Mouse (Mus musculus): ENCODE data around the gene Oaz3.
A peak's percentile ranks its signal among the peaks of the same experiment; 100 is the strongest.

Oaz3 gene

GRCm38 (mm10) chr3:94456529-94457000, 12.8 kb upstream of the Oaz3 start:
- peak; percentile 84 for DNase-seq

DNA sequence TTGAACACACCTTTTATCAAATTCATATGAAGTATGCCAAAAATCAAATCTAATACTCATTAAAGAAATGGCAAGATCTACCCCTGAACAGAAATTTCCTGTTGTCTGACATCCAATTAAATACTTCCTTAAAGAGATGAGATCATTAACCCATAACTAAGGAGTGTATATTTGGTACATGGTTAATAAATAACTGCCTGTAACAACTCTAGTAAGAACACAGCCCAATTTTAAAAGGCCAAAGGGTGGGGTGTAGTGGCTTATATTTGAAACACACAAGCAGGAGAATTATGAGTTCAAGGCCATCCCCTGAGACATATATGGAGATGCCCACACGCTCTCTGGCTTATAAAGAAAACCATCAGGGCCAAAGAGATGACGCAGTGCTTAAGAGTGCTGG, 5.7 kb upstream of the Oaz3 start:
- DNase-seq: no peak

DNA sequence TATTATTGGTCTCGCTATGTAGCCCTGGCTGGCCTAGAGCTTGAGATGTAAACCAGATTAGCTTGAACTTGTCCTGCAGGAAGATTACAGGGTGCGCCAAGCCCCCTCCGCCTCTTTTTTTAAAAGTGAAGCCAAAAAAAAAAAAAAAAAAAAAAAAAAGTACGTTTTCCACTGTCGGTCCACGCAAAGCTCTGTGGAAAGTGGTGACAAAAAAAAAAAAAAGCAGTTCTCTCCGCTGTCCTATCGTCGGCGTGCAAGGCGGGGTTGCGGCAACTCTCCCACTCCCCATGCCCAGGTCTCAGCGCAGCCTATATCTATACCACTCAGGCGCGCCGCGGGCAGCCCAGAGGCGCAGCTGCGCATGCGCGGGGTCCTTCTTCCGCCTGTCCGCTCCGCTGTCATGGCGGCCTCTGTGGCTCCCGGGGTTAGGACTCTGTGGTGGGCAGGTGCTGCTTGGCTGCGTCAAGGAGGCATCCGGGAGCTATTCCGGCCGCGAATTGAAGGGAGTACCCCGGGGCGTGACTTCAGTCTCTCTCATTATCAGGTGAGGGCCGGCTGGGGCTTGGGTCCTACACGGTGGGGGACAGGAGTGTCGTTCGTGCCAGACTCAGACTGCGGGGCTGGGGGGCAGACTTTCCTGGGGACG, 641 bp downstream of the Oaz3 start, which contains the start of gene Mrpl9:
TSS of gene Mrpl9 (plus strand) at position 368 of the 646 bp plus-strand sequence.
- peak; percentile 93 for DNase-seq

- DNase-seq: no peak
Observed at GRCm38 (mm10) chr3:94441182-94441581, 2.5 kb downstream of the Oaz3 start.

DNA sequence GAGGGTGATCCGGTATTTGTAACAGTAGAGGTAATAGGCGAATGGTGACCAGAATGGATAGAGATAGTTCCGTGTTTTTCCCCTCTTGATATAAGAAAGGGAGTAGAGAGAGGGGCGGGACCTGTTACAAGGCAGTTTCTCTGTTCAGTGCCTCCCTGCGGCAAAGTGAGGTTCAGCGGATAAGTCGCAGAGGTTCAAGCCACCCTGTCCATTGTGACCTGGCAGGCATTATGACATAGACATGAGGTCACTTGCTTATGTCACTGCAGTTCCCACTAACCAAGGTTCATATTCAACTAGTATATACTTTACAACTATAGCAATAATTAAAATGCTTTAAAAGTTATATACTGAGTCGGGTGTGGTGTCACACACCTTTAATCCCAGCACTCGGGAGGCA, 7.3 kb downstream of the Oaz3 start:
- no peak for DNase-seq

- no peak for DNase-seq
Observed at GRCm38 (mm10) chr3:94434305-94434704, 9.4 kb downstream of the Oaz3 start.

- DNase-seq: no peak
Observed at GRCm38 (mm10) chr3:94430980-94431379, 12.7 kb downstream of the Oaz3 start.

DNA sequence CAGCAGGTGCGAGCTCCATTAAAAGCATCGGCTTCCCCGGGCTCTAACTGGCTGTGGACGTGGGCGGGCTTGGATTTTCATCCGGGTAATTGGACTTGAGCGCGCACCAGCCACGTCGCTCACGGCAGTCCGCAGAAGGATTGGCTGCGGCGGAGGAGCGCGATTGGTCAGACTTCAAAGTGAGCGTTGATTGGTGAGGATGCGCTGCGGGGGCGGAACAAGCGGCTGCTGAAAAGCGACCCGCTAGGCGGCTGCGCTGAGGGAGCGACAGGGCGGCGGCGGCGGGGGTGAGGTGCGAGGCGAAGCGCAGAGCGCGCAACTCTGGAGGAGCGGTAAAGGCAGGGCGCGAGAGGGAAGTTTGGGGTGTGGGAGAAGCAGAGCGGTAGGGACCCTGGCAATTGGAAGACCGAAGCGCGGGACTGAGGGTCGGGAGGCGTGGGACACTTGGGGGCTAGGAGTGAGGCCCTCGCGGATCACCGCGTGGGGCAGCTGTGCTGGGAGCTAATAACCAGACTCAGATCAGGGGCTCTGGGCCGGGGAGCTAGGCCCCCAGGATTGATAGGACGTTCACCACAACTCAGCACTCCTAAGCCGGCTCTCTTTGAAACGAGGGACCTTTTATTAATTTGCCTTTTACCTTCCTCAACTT, 30.6 kb downstream of the Oaz3 start, which contains the start of gene Tdrkh:
TSS of gene Tdrkh (plus strand) at position 243 of the 649 bp plus-strand sequence.
- DNase-seq: peak; percentile 99

DNA sequence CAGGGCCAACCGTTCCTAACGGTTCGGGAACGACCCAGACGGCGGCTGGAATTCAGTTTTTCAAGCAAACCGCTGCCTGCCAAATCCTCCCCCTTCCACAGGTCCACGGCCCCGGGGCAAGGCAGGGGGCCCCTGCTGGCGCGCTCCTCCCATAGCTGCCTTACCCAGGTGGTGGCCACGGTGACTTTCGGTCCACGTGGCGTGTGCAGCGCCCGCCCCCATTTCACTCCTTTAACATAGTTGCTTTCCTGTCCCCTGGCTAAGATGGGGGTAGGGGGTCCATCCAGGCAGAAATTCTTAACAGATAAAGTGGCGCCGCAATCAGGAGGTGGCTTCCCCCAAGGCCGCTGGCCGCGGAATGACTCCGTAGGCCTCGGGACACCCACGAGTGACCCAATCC, 31.2 kb downstream of the Oaz3 start:
- DNase-seq: peak; percentile 30

GRCm38 (mm10) chr3:94405561-94405960, 38.2 kb downstream of the Oaz3 start:
- no peak for DNase-seq

DNA sequence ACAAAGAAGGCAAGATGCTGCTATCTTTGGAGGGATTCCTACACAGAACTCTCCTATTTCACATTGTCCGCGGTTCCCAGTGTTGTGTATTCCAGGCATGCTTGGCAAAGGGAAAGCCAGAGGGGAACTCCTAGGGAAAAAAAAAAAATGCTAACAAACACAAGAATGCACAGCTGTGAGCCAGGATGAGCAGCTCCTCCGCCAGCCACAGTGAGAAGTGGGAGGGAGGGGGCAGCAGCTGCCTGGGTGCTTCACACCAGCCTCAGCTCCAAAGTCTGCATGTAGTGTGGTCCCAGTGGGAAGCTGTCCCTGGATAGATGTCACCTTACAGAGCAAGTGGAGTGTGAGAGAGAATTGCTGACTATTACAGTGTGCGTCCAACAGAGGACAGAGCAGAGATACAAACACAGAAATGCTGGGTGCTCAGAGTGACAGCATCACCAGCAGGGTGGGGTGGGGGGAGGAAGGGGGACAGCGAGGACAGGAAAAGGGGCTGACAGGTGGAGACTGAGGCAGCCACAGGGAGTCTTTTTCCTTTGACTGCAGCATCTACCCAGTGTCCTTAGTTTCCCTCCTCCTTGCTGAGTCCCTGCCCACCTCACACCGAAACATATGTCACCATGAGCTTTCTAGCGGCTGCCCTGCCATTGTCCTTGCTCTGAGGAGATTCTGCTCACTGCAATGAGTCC, 39.2 kb downstream of the Oaz3 start:
- no peak for DNase-seq

DNA sequence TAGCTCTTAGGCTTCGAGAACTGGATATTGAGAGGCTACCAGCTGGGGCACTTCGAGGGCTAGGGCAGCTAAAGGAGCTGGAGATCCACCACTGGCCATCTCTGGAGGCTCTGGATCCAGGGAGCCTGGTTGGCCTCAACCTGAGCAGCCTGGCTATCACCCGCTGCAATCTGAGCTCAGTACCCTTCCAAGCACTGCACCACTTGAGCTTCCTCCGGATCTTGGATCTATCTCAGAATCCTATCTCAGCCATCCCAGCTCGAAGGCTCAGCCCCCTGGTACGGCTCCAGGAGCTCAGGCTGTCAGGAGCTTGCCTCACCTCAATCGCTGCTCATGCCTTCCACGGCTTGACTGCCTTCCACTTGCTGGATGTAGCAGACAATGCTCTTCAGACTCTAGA, 41.3 kb downstream of the Oaz3 start:
- no peak for DNase-seq

DNA sequence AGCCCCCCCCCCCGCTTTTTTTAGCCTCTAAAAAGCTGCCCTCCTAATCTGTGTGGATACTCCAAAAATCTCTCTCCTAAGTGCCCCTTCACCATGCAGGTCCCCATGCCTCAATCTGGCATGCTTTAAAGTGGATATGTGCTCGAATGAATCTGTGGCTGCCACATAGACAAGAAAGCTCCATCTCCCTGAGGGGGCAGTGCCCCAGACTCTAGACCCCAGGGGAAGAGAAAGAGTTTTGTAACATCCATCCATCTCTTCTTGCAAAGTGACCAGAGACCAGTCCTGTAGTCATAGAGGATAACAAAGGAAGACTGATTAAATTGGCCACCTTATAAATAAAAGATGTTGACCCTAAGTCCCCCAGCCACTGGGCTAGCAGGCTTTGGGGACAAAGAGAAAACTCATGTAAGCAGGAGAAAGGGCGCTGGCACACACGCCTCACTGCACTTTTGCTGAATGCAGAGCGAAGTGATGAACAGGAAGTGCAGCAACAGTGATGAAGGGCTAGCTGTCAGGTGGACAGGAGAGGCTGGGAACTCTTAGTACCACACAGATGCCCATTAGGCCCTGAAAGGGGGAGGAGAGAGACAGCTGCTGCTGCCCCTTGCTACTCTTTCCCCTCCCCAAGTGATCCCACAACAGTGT, 43.9 kb downstream of the Oaz3 start:
- DNase-seq: no peak

DNA sequence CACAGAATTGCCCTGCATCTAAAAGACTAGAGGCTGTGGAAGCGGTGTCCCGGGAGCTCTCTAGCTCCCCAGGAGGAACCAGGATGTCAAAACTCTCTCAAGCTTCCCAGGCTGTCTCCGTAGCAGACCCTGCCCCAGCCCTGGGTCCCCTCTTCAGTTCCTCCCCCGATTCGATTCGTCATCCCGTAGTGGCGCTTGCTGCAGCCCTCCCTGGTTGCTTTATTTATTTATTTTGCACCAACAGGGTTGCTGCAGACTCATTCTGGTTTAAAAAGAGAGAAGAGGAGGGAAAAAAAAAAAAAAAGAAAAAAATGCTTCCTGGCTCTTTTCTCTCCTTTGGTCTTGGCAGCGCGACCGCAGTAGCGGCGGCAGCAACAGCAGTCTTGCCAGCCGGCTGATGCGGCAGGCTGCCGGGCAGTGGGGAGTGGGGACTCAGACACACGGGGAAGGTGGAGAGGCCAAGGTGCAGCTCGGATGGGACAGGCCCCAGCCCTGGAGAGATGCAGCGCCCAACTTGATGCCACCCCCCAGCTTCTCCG, 44.7 kb downstream of the Oaz3 start:
- DNase-seq: no peak

GRCm38 (mm10) chr3:94398217-94398616, 45.5 kb downstream of the Oaz3 start, which contains the start of gene Lingo4:
Gene Lingo4 (plus strand): TSS chr3:94398517.
- DNase-seq: no peak

DNA sequence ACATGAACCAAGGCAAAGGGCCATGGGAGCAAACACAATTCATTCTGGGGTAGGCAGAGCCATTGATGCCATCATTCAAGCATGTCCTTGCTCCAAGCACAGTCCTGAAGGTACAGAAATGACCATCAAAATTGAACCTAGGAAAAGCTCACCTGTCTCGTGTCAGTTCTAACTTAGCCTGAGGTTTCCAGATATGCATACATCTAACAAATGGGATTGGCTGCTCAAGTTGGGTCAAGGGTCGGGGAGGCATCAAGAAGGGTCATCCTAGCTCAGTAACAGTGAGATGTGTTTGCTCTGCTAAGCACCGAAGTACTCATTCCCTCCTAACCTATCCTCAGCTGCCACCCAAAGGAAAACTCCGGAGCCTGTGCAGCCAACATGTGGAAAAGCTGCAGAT, 46.9 kb downstream of the Oaz3 start:
- DNase-seq: no peak

DNA sequence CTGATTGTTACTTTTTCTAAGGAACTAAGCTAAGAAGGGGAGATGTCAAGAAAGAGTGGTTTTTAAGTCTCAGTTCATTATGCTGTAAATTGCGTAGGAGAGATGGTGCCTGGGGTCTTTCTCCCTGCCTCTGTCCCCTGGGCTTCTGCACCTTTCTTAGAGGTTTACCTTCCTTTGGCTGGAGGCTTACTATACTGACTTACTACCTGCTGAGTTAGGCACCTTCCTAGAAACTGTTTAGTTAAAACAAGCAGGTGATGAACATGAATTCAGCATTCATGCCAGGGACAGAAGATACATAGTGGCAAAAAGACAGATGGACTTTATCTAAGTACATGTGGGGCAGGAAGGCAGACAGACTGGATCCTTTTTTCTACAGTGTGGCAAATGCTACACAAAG, 47.4 kb downstream of the Oaz3 start:
- DNase-seq: no peak

GRCm38 (mm10) chr3:94393049-94393448, 50.7 kb downstream of the Oaz3 start:
- DNase-seq: no peak

GRCm38 (mm10) chr3:94392128-94392527, 51.6 kb downstream of the Oaz3 start:
- DNase-seq: no peak

GRCm38 (mm10) chr3:94391001-94391400, 52.7 kb downstream of the Oaz3 start:
- no peak for DNase-seq

- DNase-seq: no peak
Observed at GRCm38 (mm10) chr3:94389420-94389819, 54.3 kb downstream of the Oaz3 start.

- no peak for DNase-seq
Observed at GRCm38 (mm10) chr3:94388047-94388446, 55.7 kb downstream of the Oaz3 start.

GRCm38 (mm10) chr3:94387391-94387790, 56.3 kb downstream of the Oaz3 start:
- no peak for DNase-seq

Data from layer of hippocampus, adult 9-11 months (tissue).